Mouse (Mus musculus) thymus, adult 2 months (tissue): ENCODE data around the gene Khsrp.

Experiments
- CTCF ChIP-seq: fragments of 200-500 bp; IDR thresholded peaks from 2 replicates; pipeline ENCODE4 v1.5.1; 2012; ENCODE audit warnings: mild to moderate bottlenecking, control low read depth, low read length, moderate library complexity, borderline replicate concordance; ENCODE audit not compliant: control insufficient read depth, poor library complexity, insufficient read depth; ENCODE audit errors: extremely low read depth
- POLR2A ChIP-seq: fragments of 200-500 bp; IDR thresholded peaks from 2 replicates; pipeline ENCODE4 v1.6.1; 2012; ENCODE audit warnings: mild to moderate bottlenecking, low read length, control low read depth, moderate library complexity; ENCODE audit not compliant: control insufficient read depth, poor library complexity, insufficient read depth; ENCODE audit errors: extremely low read depth

- TF ChIP-seq CTCF, result no peak
- TF ChIP-seq POLR2A, result no peak
These were observed 30.7 kb upstream of the Khsrp start for GRCm38 (mm10) chr17:57062011-57062521.
